Mouse (Mus musculus) limb, embryonic 10.5 days (tissue): Measurements from ENCODE around the gene Atp5j. TPM values are rescaled to one million over a fixed set of nuclear protein-coding genes. Genes with fewer than 3 reads are reported as not detected.
A peak's percentile ranks its signal among the peaks of the same experiment; 100 is the strongest.

Experiments
- DNase-seq: peaks from one replicate; pipeline ENCODE4 v3.0.0-alpha.2; 2017; ENCODE audit warnings: low spot score
- H3K27ac ChIP-seq: fragments of 300-500 bp; sonication (generic); 2 replicates; pipeline ENCODE4 v1.5.1; 2016; ENCODE audit warnings: mild to moderate bottlenecking
- H3K27me3 ChIP-seq: fragments of 300-500 bp; sonication (generic); 2 replicates; pipeline ENCODE4 v1.6.1; 2016; ENCODE audit warnings: low read depth, mild to moderate bottlenecking; ENCODE audit not compliant: poor library complexity, severe bottlenecking
- H3K36me3 ChIP-seq: fragments of 300-500 bp; sonication (generic); 2 replicates; pipeline ENCODE4 v1.6.1; 2016; ENCODE audit warnings: mild to moderate bottlenecking, moderate library complexity
- H3K4me1 ChIP-seq: fragments of 300-500 bp; sonication (generic); 2 replicates; pipeline ENCODE4 v1.6.1; 2016
- H3K4me3 ChIP-seq: fragments of 300-500 bp; sonication (generic); 2 replicates; pipeline ENCODE4 v1.5.1; 2016; ENCODE audit warnings: mild to moderate bottlenecking, moderate library complexity
- H3K9me3 ChIP-seq: fragments of 300-500 bp; sonication (generic); replicated peaks from 2 replicates; pipeline ENCODE4 v1.6.1; 2016; ENCODE audit warnings: mild to moderate bottlenecking
- WGBS: fragments of 180-500 bp; shearing (Covaris S2); methylation state at CpG from one replicate; pipeline ENCODE4 v1.1.7; 2016; 5-methylcytosine and 5-hydroxymethylcytosine counted together
- polyA plus RNA-seq: library from polyadenylated mRNA; unstranded; fragments of >200 nt; fragmentation: Nextera tagmentation; extraction: Ambion mirVana; gene quantifications from 2 replicates; pipeline ENCODE4 v1.2.1, GENCODE M21; 2016

The Atp5j gene
- polyA plus RNA-seq: 860 and 883 TPM in 2 replicates

DNA sequence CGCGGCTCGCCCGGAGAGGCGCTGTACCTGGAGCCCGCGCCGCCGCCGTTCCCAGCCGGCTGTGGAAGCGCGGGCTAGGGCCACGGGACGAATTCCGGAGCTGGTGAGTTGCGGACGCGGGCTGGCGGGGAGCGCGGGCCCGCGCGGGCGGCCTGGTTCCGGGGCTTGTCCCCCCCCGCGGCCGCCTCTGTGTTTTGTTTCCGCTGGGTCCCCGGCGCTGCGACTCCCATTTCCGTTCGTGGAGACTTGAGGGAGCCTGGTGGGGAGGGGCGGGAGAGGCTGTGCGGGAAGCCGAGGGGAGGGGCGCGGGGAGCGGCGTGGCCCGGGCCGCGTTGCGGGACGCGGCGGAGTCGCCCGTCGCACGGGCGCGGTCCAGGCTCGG lies at the start of gene Atp5j:
Gene Atp5j, minus strand, starts transcription at position 185 of the 382 bp plus-strand sequence.
- no peaks in the 10 kb centered on the region for H3K9me3 ChIP-seq
- DNase-seq: peak; percentile 83
- 0% methylated on average over 55 of the region's 57 CpGs for WGBS

DNA sequence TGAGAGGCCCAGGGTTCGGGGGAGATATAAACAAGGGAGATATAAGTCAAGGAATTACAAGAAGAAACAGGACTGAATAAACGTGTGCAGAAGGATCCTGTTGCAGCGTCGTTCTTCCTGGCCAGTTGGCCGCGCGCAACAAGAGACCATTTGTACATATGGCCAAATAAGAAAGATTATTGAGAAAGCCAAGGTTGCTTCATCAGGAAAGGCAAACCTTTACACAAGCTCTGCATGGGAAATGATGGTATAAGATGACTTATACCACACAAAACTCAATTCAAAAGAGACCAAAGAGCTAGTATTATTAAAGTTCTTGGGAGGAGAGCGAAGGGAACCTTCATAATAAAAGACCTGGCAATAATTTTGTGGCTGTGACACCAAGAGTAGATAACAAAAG lies 49.1 kb upstream of the Atp5j start:
- Histone ChIP-seq H3K27me3 (no peaks in the 10 kb centered on the region), H3K4me3 (no peak overlapping the region), H3K27ac (no peak overlapping the region), H3K36me3 (no peaks in the 10 kb centered on the region), H3K9me3 (no peaks in the 10 kb centered on the region), H3K4me1 (no peaks in the 10 kb centered on the region)
- DNase-seq: no peak
- 84% methylated on average over 8 of the region's 8 CpGs for WGBS

More for the DNA sequence above, at the start of gene Atp5j:
- H3K27me3 ChIP-seq: no peaks in the 10 kb centered on the region
- H3K36me3 ChIP-seq: peaks cover 50% of the 10 kb centered on the region
- H3K27ac ChIP-seq: peak within 1 kb of the TSS; percentile 99
- H3K4me1 ChIP-seq: peaks cover 18% of the 10 kb centered on the region
- peak within 1 kb of the TSS; percentile 93 for H3K4me3 ChIP-seq

DNA sequence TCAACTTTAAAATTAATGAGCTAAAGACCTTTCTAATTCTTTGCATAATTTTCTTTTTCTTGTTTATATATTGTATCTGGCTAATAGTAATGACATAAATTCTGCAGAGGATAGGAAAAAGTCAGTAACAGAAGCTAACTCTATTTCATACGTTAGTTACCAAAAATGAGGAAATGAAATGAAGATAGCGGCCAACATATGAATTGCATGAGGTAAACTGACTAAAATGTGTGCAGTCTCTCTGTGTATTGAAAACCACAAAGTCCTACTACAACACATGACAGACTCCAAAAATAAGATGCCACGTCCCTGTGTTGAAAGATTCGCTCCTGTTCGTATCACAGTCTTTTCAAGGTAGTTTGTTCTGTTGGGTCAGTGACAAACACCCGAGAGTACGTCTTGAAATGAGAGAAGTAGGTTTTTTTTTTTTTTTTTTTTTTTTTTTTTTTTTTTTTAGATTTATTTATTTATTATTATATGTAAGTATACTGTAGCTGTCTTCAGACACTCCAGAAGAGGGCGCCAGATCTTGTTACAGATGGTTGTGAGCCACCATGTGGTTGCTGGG lies 46.4 kb upstream of the Atp5j start:
- H3K36me3 ChIP-seq: no peaks in the 10 kb centered on the region
- WGBS: 86% methylated on average over 8 of the region's 8 CpGs
- no peak overlapping the region for H3K27ac ChIP-seq
- H3K4me1 ChIP-seq: no peaks in the 10 kb centered on the region
- no peaks in the 10 kb centered on the region for H3K27me3 ChIP-seq
- no peak overlapping the region for H3K4me3 ChIP-seq
- DNase-seq: no peak
- no peaks in the 10 kb centered on the region for H3K9me3 ChIP-seq

DNA sequence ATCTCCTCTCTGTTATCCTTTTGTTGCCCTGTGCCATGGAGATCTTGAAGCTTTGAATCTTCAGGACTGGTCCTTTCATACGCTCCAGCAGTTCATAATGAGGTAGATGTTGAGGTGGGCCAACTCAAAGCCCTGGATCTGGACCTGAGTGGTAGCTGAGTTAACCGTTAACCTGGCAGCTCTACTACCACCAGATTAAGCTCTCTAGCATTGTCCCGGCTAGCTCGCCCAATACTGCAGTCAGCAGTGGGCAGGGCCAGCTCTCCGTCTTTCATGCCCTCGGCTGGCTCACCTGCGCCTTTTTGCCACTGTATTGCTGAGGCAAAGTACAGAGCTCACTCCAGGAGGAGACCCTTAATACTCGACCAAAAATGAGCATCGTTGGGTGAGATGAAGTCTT lies 45.7 kb upstream of the Atp5j start:
- no peaks in the 10 kb centered on the region for H3K27me3 ChIP-seq
- no peaks in the 10 kb centered on the region for H3K4me1 ChIP-seq
- H3K9me3 ChIP-seq: no peaks in the 10 kb centered on the region
- no peak for DNase-seq
- no peak overlapping the region for H3K4me3 ChIP-seq
- whole genome bisulfite sequencing: 91% methylated on average over 9 of the region's 9 CpGs
- H3K27ac ChIP-seq: no peak overlapping the region
- H3K36me3 ChIP-seq: no peaks in the 10 kb centered on the region

DNA sequence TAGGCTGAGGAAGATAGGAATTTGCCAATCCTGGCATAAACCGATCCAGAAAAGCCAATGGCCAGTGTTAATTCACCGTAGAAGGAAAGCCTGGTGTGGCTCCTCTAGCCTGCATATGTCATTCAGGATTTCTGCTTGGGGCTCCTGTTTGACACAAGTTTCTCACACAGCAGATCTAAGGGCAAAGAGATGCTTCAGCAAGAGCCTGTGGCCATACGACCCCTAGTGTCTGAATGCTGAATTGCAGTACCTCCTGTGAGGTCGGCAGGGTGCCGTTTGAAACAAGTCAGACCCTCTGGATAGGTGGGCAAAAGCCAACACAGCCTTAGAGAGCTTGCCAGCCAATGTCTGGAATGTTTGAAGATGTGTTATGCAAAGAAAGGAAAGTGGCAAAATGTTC lies 43.7 kb upstream of the Atp5j start:
- Histone ChIP-seq H3K4me3 (no peak overlapping the region), H3K4me1 (no peaks in the 10 kb centered on the region), H3K9me3 (no peaks in the 10 kb centered on the region), H3K27ac (no peak overlapping the region), H3K27me3 (no peaks in the 10 kb centered on the region), H3K36me3 (no peaks in the 10 kb centered on the region)
- peak; percentile 80 for DNase-seq
- WGBS: 25% methylated on average over 5 of the region's 5 CpGs

DNA sequence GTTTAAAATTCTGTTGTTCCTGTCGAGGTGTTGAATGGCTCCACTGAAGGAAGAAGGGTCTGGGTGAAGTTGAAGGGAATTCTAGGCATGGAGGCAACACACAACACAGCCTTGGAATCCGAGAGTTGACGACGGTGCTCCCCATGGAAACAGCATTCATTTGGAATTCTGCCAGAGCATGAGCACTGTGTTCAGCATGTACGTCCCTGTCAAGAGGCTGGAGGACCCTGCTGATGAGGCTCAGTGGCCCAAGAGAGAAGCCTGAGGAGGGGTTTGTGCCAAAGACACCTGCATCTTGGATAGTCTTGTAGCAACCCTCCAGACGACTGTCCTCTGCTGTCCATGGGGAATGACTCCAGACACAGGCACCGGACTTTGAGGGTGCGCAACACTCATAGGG lies 40.7 kb upstream of the Atp5j start:
- Histone ChIP-seq H3K36me3 (no peaks in the 10 kb centered on the region), H3K9me3 (no peaks in the 10 kb centered on the region), H3K27me3 (no peaks in the 10 kb centered on the region), H3K4me1 (no peaks in the 10 kb centered on the region), H3K4me3 (no peak overlapping the region), H3K27ac (no peak overlapping the region)
- no peak for DNase-seq
- WGBS: 87% methylated on average over 8 of the region's 8 CpGs

DNA sequence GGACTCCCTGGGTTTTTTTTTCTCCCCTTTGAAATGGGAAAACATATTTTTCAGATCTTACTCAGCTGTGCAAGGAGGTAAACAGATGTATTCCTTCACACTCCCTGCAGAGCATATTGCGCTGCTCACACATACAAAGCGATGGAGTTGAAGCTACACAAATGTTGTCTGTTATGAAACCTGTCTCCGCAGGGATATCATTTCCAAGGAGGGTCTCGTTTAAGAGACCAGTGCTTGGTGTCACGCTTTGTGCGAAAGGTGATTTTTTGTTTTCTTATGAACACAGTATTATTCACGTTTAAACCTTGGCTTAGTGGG lies 40.3 kb upstream of the Atp5j start:
- WGBS: 92% methylated on average over 7 of the region's 7 CpGs
- Histone ChIP-seq H3K4me3 (no peak overlapping the region), H3K9me3 (no peaks in the 10 kb centered on the region), H3K36me3 (no peaks in the 10 kb centered on the region), H3K4me1 (no peaks in the 10 kb centered on the region), H3K27ac (no peak overlapping the region), H3K27me3 (no peaks in the 10 kb centered on the region)
- no peak for DNase-seq

DNA sequence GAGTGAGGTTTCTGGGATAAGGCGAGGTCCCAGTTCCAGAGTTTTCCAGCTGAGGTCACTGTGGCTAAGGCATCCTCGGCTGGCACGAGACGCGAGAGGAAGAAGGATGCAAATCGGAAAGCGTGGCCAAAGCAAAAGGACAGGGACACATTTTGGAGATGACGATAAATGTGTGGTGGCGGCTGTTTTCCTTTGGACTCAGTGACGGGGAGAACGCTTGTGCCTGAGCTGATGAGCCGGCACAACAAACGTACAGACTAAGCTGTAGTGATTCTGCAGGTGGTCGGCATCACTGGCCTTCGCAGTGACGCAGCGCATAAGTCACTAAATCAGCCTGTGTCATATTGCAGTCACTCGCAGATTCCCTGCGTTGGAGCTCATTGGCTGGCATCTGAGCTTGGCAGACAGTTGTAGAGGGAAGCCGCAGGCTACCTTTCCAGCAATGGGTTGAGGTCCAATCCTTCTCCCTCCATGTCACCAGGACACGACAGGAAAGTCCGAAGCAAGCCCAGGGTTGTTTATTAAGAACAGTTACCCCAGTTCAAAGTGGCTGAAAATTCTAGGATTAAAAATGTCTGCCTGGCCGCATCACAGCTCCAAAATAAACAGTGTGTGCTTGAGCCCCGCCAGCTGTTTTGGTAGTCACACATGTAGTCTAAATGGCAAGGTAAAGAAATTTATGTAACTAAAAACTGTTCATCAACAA lies 39.7 kb upstream of the Atp5j start:
- WGBS: 85% methylated on average over 24 of the region's 24 CpGs
- Histone ChIP-seq H3K9me3 (no peaks in the 10 kb centered on the region), H3K27me3 (no peaks in the 10 kb centered on the region), H3K27ac (no peak overlapping the region), H3K36me3 (no peaks in the 10 kb centered on the region), H3K4me1 (no peaks in the 10 kb centered on the region), H3K4me3 (no peak overlapping the region)
- no peak for DNase-seq

DNA sequence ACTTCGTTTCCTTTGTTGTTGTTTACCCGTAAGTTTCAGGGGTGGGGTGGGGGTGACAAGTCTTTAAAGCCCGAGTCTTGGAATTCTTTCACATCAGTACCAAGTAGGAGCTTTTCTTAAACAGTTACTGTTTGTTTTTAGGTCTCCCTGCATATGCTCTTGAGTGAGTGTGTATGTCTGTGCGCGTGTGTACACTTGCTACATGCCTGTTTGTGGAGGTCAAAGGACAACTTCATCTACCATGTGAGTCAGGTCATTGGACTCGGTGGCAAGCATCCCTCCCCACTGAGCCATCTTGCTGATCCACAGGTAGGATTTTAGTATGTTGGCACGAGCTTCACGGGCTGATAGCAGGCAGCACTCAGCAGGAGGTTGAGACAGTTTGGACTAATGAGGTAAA lies 38.4 kb upstream of the Atp5j start:
- 84% methylated on average over 8 of the region's 8 CpGs for WGBS
- H3K4me3 ChIP-seq: no peak overlapping the region
- H3K27me3 ChIP-seq: no peaks in the 10 kb centered on the region
- no peak for DNase-seq
- H3K27ac ChIP-seq: no peak overlapping the region
- H3K4me1 ChIP-seq: no peaks in the 10 kb centered on the region
- no peaks in the 10 kb centered on the region for H3K36me3 ChIP-seq
- no peaks in the 10 kb centered on the region for H3K9me3 ChIP-seq

DNA sequence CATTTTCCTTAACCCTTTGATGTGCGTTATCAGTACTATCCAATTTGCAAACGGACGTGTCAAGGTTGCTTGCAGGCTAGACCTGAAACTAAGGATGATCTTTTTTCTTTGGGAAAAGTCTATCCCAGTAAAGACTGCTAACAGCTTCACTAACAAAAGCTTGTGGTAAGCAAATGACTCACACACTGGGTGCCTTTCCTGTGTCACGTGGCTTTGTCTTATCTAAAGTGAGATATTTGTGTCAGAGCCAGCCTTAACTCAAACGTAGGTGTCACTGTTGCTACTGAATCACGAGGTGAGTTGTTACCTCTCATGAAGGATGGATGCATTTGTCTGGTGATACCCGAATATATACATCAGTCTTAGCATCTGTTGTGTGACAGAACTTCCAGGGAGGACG lies 29.2 kb upstream of the Atp5j start:
- no peak for DNase-seq
- Histone ChIP-seq H3K27me3 (no peaks in the 10 kb centered on the region), H3K27ac (no peak overlapping the region), H3K36me3 (peaks cover 52% of the 10 kb centered on the region), H3K4me1 (no peaks in the 10 kb centered on the region), H3K9me3 (no peaks in the 10 kb centered on the region), H3K4me3 (no peak overlapping the region)
- 92% methylated on average over 8 of the region's 8 CpGs for WGBS

DNA sequence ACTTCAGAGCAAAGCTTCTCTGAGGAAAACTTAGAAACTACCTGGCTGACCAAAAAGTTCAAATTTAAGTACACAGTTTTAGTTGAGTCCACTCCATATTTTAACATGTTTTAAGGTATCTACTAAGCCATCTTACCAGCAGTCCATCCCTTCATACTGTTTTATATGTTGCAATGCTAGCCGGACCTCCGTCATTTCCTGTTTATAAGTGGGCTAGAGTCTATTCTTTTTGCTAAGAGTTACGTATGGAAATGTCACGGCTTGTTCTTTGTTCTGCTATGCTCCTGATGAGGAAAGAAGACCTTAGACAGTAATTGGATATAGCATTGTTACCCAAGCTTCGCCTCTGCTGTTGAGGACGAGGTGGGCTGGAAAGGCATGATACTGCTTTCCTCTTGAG lies 18.1 kb upstream of the Atp5j start:
- H3K36me3 ChIP-seq: peaks cover 96% of the 10 kb centered on the region
- 92% methylated on average over 6 of the region's 6 CpGs for WGBS

DNA sequence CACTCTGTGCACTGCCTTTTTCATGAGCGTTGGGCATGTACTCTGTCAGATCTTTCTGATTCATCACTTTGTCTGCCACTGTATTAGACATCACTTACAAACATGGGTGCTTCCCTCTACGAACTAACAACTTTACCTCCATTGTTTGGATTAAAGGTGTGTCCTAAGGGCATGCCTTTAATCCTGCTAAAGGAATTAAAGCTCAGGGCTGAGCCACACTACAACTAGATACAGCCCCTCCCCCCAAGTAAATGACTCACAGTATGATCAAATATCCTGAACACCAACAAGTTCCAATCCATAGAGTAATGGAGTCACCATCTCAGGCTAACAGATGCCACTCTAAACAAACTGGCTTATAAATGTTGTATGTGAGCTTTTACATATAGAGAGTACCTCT lies 3.2 kb upstream of the Atp5j start:
- 88% methylated on average over 2 of the region's 2 CpGs for WGBS
- no peak overlapping the region for H3K4me3 ChIP-seq
- H3K27ac ChIP-seq: no peak overlapping the region
- H3K9me3 ChIP-seq: no peaks in the 10 kb centered on the region
- no peaks in the 10 kb centered on the region for H3K27me3 ChIP-seq
- no peak for DNase-seq
- peaks cover 53% of the 10 kb centered on the region for H3K36me3 ChIP-seq
- peaks cover 18% of the 10 kb centered on the region for H3K4me1 ChIP-seq

More for the DNA sequence above, 18.1 kb upstream of the Atp5j start:
- DNase-seq: no peak
- Histone ChIP-seq H3K4me3 (no peak overlapping the region), H3K27me3 (no peaks in the 10 kb centered on the region), H3K9me3 (no peaks in the 10 kb centered on the region), H3K27ac (no peak overlapping the region), H3K4me1 (no peaks in the 10 kb centered on the region)

DNA sequence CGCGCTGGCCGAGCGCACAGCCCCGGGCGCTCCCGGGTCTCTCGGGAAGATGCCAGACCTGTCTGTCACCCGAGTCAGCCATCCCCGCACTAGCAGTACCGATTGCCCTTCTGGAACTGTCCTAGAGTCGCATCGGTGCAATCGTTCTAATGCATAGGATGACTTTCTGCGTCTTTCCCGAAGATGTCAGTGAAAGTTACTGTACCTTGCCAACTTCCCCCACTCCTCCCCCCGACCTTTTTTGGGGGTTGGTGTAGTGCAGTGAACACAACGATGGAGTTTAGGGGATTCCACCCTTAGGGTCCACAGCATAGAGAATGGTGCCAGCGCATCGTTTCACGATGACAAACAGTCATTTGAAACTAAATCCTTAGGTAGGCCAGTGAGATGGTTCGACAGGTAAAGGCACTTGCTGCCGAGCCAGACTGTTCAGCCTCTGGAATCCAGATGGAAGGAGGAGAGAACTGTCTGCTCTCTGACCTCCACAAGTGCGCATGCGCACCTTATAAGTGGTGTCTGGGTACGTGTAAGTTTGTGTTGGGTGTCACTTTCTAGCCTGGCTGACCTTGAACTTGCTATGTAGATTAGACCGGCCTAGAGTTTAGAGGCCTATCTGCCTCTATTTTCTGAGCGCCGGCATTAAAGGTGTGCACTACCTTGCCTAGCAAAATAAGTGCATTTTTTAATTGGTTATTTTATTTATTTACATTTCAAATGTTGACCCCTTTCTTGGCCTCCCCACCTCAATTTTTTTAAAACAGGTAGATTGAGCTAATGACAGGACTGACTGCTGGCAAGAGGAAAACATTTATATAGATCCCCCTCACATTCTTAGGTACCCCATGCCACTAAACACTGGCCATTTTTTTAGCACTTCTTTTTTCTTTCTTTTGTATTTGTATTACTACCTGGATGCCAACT lies 658 bp upstream of the Atp5j start:
- no peaks in the 10 kb centered on the region for H3K27me3 ChIP-seq
- 9% methylated on average over 29 of the region's 29 CpGs for WGBS
- H3K36me3 ChIP-seq: peaks cover 50% of the 10 kb centered on the region
- DNase-seq: no peak
- peak overlapping the region; percentile 93 for H3K4me3 ChIP-seq
- peaks cover 18% of the 10 kb centered on the region for H3K4me1 ChIP-seq
- H3K27ac ChIP-seq: peak overlapping the region; percentile 99
- no peaks in the 10 kb centered on the region for H3K9me3 ChIP-seq
